Mouse (Mus musculus) lung, embryonic 14.5 days (tissue): ENCODE measurements around the gene Bcl2l15. TPM values are rescaled to one million over a fixed set of nuclear protein-coding genes. Genes with fewer than 3 reads are reported as not detected.
"Not testable (repeated sequence)": the region's sequence is repeated elsewhere in the genome, so short reads cannot be mapped to it uniquely, and the experiment has no call there.

Experiments used
- ATAC-seq: fragments of 200-750 bp; cut with Nextera tagmentation; 2 replicates; pipeline ENCODE4 v1.8.0; 2017; ENCODE audit warnings: mild to moderate bottlenecking, moderate TSS enrichment, moderate library complexity; ENCODE audit not compliant: insufficient read depth
- DNase-seq: peaks from one replicate; pipeline ENCODE4 v3.0.0-alpha.2; 2015
- H3K27ac ChIP-seq: fragments of 300-500 bp; sonication (generic); 2 replicates; pipeline ENCODE4 v1.5.1; 2014; ENCODE audit warnings: low read depth, mild to moderate bottlenecking, moderate library complexity
- H3K27me3 ChIP-seq: fragments of 300-500 bp; sonication (generic); 2 replicates; pipeline ENCODE4 v1.6.1; 2014; ENCODE audit warnings: low read length, control low read depth; ENCODE audit not compliant: insufficient read depth
- H3K36me3 ChIP-seq: fragments of 300-500 bp; sonication (generic); 2 replicates; pipeline ENCODE4 v1.6.1; 2014; ENCODE audit warnings: control low read depth; ENCODE audit not compliant: insufficient read depth
- H3K4me1 ChIP-seq: fragments of 300-500 bp; sonication (generic); 2 replicates; pipeline ENCODE4 v1.6.1; 2014; ENCODE audit warnings: antibody characterized with exemption, control low read depth; ENCODE audit not compliant: insufficient read depth
- H3K4me2 ChIP-seq: fragments of 300-500 bp; sonication (generic); 2 replicates; pipeline ENCODE4 v1.6.1; 2014; ENCODE audit warnings: mild to moderate bottlenecking
- H3K4me3 ChIP-seq: fragments of 300-500 bp; sonication (generic); 2 replicates; pipeline ENCODE4 v1.5.1; 2014; ENCODE audit warnings: low read depth, low read length
- H3K9ac ChIP-seq: fragments of 300-500 bp; sonication (generic); 2 replicates; pipeline ENCODE4 v1.6.1; 2014
- H3K9me3 ChIP-seq: fragments of 300-500 bp; sonication (generic); 2 replicates; pipeline ENCODE4 v1.6.1; 2016; ENCODE audit warnings: low read depth, low read length, control low read depth
- CTCF ChIP-seq: IDR thresholded peaks from 2 replicates; pipeline ENCODE4 v1.5.1; 2016; ENCODE audit warnings: antibody characterized with exemption, low read depth
- WGBS: fragments of 180-500 bp; shearing (Covaris S2); extraction: QIAGEN DNeasy Blood & Tissue Kit; methylation state at CpG from one replicate; pipeline ENCODE4 v1.1.7; 2014; 5-methylcytosine and 5-hydroxymethylcytosine counted together
- polyA plus RNA-seq: library from polyadenylated mRNA; unstranded; fragments of >200 nt; fragmentation: Nextera tagmentation; extraction: Ambion mirVana; gene quantifications from 2 replicates; pipeline ENCODE4 v1.2.1, GENCODE M21; 2014

The Bcl2l15 gene
- polyA plus RNA-seq, 1 experiment from 2014 or later = not detected

DNA sequence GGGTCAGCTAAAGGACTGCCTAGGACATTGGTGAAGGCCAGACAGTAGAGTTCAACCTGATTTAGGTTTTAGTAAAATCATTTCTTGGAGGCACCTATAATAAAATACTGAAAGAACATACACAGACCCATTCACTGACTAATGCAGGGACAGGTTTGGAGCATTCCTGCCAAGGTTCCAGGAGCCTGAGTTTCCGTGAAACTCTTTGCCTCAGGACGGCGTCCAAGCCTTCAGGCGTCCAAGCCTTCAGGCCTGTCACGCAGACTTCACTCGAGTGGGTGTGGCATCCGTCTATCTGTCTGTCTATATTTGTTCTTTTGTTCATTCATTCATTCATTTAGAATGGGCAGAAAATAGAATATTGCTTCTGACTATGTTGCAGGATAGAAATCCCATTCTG is 1.3 kb upstream of the Bcl2l15 start:
- no peak for TF ChIP-seq CTCF
- no peak overlapping the region for H3K4me2 ChIP-seq
- H3K9me3 ChIP-seq = no peaks in the 10 kb centered on the region
- H3K9ac ChIP-seq = no peak overlapping the region
- WGBS = 84% methylated on average over 7 of the region's 7 CpGs
- no peaks in the 10 kb centered on the region for H3K4me1 ChIP-seq
- no peaks in the 10 kb centered on the region for H3K27me3 ChIP-seq
- ATAC-seq (no peak), DNase-seq (no peak)
- no peaks in the 10 kb centered on the region for H3K36me3 ChIP-seq
- H3K27ac ChIP-seq = no peak overlapping the region
- no peak overlapping the region for H3K4me3 ChIP-seq

- no peak overlapping the region for H3K4me3 ChIP-seq
- H3K9ac ChIP-seq = no peak overlapping the region
- H3K27me3 ChIP-seq = no peaks in the 10 kb centered on the region
- DNase-seq = no peak
- ATAC-seq = no peak
- no peaks in the 10 kb centered on the region for H3K9me3 ChIP-seq
- no peak for TF ChIP-seq CTCF
- 88% methylated on average over 2 of the region's 2 CpGs for WGBS
- no peaks in the 10 kb centered on the region for H3K36me3 ChIP-seq
- no peak overlapping the region for H3K27ac ChIP-seq
- H3K4me2 ChIP-seq = no peak overlapping the region
- H3K4me1 ChIP-seq = no peaks in the 10 kb centered on the region
These were observed 1.6 kb downstream of the Bcl2l15 start for GRCm38 (mm10) chr3:103834001-103834400.

GRCm38 (mm10) chr3:103835272-103835950 is 3.0 kb downstream of the Bcl2l15 start:
- Histone ChIP-seq H3K36me3 (no peaks in the 10 kb centered on the region), H3K9me3 (no peaks in the 10 kb centered on the region), H3K4me3 (no peak overlapping the region), H3K27ac (no peak overlapping the region), H3K4me1 (no peaks in the 10 kb centered on the region), H3K4me2 (no peak overlapping the region), H3K27me3 (no peaks in the 10 kb centered on the region), H3K9ac (no peak overlapping the region)
- no peak for DNase-seq
- no peak for ATAC-seq
- WGBS = 72% methylated on average over 6 of the region's 6 CpGs
- no peak for TF ChIP-seq CTCF

DNA sequence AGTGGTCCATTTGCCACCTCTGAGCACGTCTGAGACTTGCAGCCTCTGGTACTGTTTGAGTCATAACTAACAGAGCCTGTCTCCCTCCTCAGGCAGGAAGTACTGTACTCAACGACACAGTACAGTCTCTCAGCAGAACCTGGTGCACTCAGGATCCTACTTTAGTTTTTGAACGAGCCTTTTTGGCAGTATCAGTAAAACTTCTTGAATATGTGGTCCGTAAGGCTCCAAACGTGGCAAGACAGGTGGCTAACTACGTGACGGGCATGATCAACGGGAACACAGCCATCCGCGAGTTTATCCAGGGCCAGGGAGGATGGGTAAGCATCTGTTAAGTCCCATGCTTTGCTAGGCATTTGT is 3.5 kb downstream of the Bcl2l15 start:
- H3K4me3 ChIP-seq = no peak overlapping the region
- ATAC-seq (no peak), DNase-seq (no peak)
- no peak overlapping the region for H3K27ac ChIP-seq
- TF ChIP-seq CTCF = no peak
- no peaks in the 10 kb centered on the region for H3K4me1 ChIP-seq
- 71% methylated on average over 10 of the region's 10 CpGs for WGBS
- no peak overlapping the region for H3K4me2 ChIP-seq
- H3K36me3 ChIP-seq = no peaks in the 10 kb centered on the region
- H3K9ac ChIP-seq = no peak overlapping the region
- no peaks in the 10 kb centered on the region for H3K27me3 ChIP-seq
- H3K9me3 ChIP-seq = no peaks in the 10 kb centered on the region

DNA sequence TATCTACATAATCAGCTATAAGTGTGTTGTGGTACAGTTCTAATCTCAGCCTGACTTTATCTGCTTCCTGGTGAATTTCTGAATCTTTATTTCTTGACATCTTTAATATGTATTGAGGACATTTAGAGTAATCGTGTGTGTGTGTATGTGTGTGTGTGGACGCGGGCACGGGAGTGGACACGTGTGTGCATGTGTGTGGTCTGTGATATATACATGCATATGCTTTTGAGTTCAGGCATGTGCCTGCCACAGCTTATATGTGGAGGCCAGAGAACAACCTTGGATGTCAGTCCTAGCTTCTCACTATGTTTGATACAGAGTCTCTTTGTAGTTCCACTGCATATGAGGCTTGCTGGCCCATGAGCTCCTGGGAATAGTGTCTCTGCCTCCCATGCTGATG is 4.1 kb downstream of the Bcl2l15 start:
- TF ChIP-seq CTCF = no peak
- 88% methylated on average over 5 of the region's 5 CpGs for WGBS
- Histone ChIP-seq H3K36me3 (no peaks in the 10 kb centered on the region), H3K4me1 (no peaks in the 10 kb centered on the region), H3K9ac (no peak overlapping the region), H3K27me3 (no peaks in the 10 kb centered on the region), H3K9me3 (no peaks in the 10 kb centered on the region), H3K27ac (no peak overlapping the region), H3K4me2 (no peak overlapping the region), H3K4me3 (no peak overlapping the region)
- ATAC-seq (no peak), DNase-seq (no peak)

DNA sequence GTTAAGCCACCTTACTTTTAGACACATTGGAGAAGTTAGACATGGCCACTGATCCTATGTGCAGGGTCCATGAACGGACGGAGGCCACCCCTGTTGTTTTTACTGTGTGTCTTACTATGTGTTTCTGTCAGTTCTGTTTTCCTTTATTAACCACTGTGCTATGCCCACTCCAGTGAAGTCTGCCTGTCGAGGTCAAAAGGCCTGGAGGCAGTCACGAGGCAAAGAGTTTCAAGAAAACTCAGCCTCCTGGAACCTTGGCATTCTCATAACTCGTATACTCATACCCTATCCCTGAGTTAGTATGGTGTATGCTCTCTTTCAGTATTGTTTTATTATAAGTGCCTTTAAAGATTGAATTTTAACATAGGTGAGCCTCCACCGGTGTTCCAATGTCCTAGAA is 7.3 kb downstream of the Bcl2l15 start:
- TF ChIP-seq CTCF = no peak
- ATAC-seq = no peak
- H3K4me2 ChIP-seq = no peak overlapping the region
- no peak overlapping the region for H3K9ac ChIP-seq
- H3K27me3 ChIP-seq = no peaks in the 10 kb centered on the region
- H3K36me3 ChIP-seq = no peaks in the 10 kb centered on the region
- no peaks in the 10 kb centered on the region for H3K4me1 ChIP-seq
- no peak for DNase-seq
- no peaks in the 10 kb centered on the region for H3K9me3 ChIP-seq
- no peak overlapping the region for H3K4me3 ChIP-seq
- no peak overlapping the region for H3K27ac ChIP-seq
- WGBS = 89% methylated on average over 6 of the region's 6 CpGs

DNA sequence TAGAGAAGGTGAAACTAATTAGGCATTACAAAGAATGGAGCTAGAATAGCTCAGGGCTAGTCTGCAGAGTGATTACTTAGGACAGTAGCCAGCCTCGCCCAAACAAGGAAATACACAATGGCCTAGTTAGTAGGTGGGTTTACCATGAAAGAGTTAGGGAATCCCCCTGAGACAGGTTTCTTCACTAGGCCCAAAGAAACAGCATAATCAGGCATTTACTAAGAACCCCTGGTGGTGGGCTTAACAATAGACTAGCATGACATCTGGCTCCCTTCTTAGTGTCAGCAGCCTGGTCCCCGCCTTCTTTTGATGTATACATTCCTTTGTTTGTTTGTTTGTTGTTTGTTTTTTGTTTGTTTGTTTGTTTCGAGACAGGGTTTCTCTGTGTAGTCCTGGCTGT is 7.8 kb downstream of the Bcl2l15 start:
- not testable (repeated sequence) for DNase-seq, H3K27me3 ChIP-seq, H3K9me3 ChIP-seq, H3K27ac ChIP-seq, H3K4me3 ChIP-seq, H3K9ac ChIP-seq, H3K4me1 ChIP-seq, ATAC-seq, H3K4me2 ChIP-seq, H3K36me3 ChIP-seq
- 87% methylated on average over 3 of the region's 3 CpGs for WGBS

GRCm38 (mm10) chr3:103840946-103841345 is 8.5 kb downstream of the Bcl2l15 start:
- H3K27ac ChIP-seq, H3K4me2 ChIP-seq, DNase-seq, H3K9me3 ChIP-seq, H3K27me3 ChIP-seq, H3K4me1 ChIP-seq, ATAC-seq, H3K36me3 ChIP-seq, H3K9ac ChIP-seq, H3K4me3 ChIP-seq: not testable (repeated sequence)
- 92% methylated on average over 7 of the region's 7 CpGs for WGBS
